ENCODE assay signal across 8 mouse cellular contexts in the genomic region with DNA sequence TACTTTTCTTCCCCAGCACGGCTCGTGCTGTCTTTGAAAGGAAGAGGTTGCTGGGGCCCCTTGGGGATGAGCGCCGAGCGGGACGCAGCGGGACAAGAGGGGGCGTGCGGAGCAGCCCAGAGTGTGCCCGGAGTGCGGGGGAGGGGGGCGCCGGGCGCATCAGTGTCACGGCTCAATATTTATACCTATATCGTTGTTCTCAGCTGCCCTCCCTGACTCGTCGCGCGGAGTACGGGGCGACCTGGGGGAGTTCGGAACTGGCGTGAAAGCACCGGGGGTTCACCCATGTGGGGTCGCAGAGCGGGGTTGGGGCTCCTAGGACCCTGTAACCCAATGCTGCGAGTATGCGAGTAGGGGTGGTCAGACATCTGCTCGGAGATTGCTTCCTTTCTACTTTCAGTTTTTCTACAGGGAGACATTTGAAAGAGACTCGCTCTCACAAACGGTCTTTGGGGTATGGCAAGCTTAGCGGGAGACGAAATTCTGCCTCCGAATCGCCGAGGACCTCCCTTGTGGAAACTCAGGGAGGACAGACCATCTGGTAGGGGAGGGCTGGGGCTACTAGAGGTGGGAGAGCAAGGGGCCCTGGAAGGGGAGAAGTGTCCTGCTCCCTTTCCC. TPM values are rescaled to one million over a fixed set of nuclear protein-coding genes. Genes with fewer than 3 reads are reported as not detected.
DNase-seq lines count a peak whose midpoint lies in the region; ATAC-seq and TF ChIP-seq lines count a peak whose summit lies in the region.

A gene (minus strand): TSS at position 198 of the 618 bp plus-strand sequence.

- H3K4me2 ChIP-seq in forebrain, postnatal 0 days (ENCODE audit: low read depth): peak within 1 kb of the TSS; percentile 68
- peak within 1 kb of the TSS; percentile 99 for H3K4me2 ChIP-seq in kidney, embryonic 16.5 days (replicated peaks; ENCODE audit: low read depth, low read length)

- 0 out of 2 replicates have a peak, but pooled peaks cover 7% of the 10 kb centered on the region for H3K4me1 ChIP-seq in forebrain, postnatal 0 days (ENCODE audit: insufficient read depth)
- H3K4me1 ChIP-seq in kidney, embryonic 16.5 days (ENCODE audit: insufficient read depth, low read length): peaks cover 9% of the 10 kb centered on the region

- no peaks in the 10 kb centered on the region for H3K36me3 ChIP-seq in forebrain, postnatal 0 days (ENCODE audit: insufficient read depth)
- H3K36me3 ChIP-seq in kidney, embryonic 16.5 days (ENCODE audit: insufficient read depth, low read length): no peaks in the 10 kb centered on the region

- TF ChIP-seq CTCF in forebrain, postnatal 0 days (IDR thresholded peaks at IDR 0.05; ENCODE audit: low read depth): no peak

- WGBS in forebrain, postnatal 0 days: 1% methylated on average over 37 of the region's 37 CpGs
- WGBS in kidney, embryonic 16.5 days: 0% methylated on average over 37 of the region's 37 CpGs

- peak within 1 kb of the TSS; percentile 28; the same call in 1 of the 2 replicates for H3K9ac ChIP-seq in forebrain, postnatal 0 days
- H3K9ac ChIP-seq in kidney, embryonic 16.5 days (replicated peaks; ENCODE audit: low read length): peak within 1 kb of the TSS; percentile 87

- peaks cover 9% of the 10 kb centered on the region for H3K27me3 ChIP-seq in forebrain, postnatal 0 days (ENCODE audit: insufficient read depth, low read length)
- peaks cover 21% of the 10 kb centered on the region for H3K27me3 ChIP-seq in kidney, embryonic 16.5 days (ENCODE audit: insufficient read depth, low read length)

- peak; percentile 23 for ATAC-seq in forebrain, postnatal 0 days
- peak; percentile 39 for ATAC-seq in kidney, embryonic 16.5 days (ENCODE audit: low FRiP score, low TSS enrichment)
- no peak for ATAC-seq in monocyte, adult 5-6 weeks (replicated peaks; ENCODE audit: insufficient number of reproducible peaks, low FRiP score, low TSS enrichment, poor library complexity, severe bottlenecking)

- no peak within 1 kb of the TSS for H3K27ac ChIP-seq in forebrain, postnatal 0 days (ENCODE audit: low read depth, low read length)
- H3K27ac ChIP-seq in kidney, embryonic 16.5 days (ENCODE audit: low read length): peak within 1 kb of the TSS; percentile 76

- H3K4me3 ChIP-seq in forebrain, postnatal 0 days (ENCODE audit: low read depth, low read length): peak within 1 kb of the TSS; percentile 40
- peak within 1 kb of the TSS; percentile 75 for H3K4me3 ChIP-seq in kidney, embryonic 16.5 days (ENCODE audit: low read length)

- no peaks in the 10 kb centered on the region for H3K9me3 ChIP-seq in forebrain, postnatal 0 days (ENCODE audit: low read length)
- H3K9me3 ChIP-seq in kidney, embryonic 16.5 days (ENCODE audit: low read length): no peaks in the 10 kb centered on the region

- peak; percentile 32 to 58 for DNase-seq in cerebellum, postnatal 10 days
- no peak for DNase-seq in cerebellum, adult 11-12 months
- peak; percentile 55 for DNase-seq in thymus, postnatal 4 days
- no peak for DNase-seq in thymus, postnatal 36 days
- DNase-seq in forebrain, postnatal 0 days: peak; percentile 66
- DNase-seq in right cerebral cortex, postnatal 36 days (ENCODE audit: low spot score in 2 of 2): no peak

RNA-seq across cellular contexts. Expression of the gene that starts here (rescaled TPM):
- total RNA-seq in forebrain, postnatal 0 days (2014; rRNA removed): not detected in 2 replicates
- polyA plus RNA-seq in forebrain, postnatal 0 days (2015; fragmentation: Nextera tagmentation; extraction: Ambion mirVana): 1.5 and 1.7 TPM in 2 replicates
- polyA plus RNA-seq in kidney, embryonic 16.5 days (2015; fragmentation: Nextera tagmentation; extraction: Ambion mirVana): 30.1 and 31.6 TPM in 2 replicates
- 11.7 to 25.5 TPM (median 23.4 TPM) in 3 replicates for total RNA-seq in monocyte, adult 5-6 weeks (2017)

Comparison
In these comparisons a context has a peak if more than half of its experiments do, and no peak if none do; other contexts are left out.
1. RNA of the gene that starts here (total RNA-seq): 11.7 to 25.5 TPM in monocyte, adult 5-6 weeks; not detected in forebrain, postnatal 0 days; every median in the first group is over 10 times any median in the second.
2. RNA of the gene that starts here (polyA plus RNA-seq): 30.1 to 31.6 TPM in kidney, embryonic 16.5 days; 1.5 to 1.7 TPM in forebrain, postnatal 0 days; every median in the first group is over 10 times any median in the second.
3. DNase-seq: peak in cerebellum, postnatal 10 days (2 of 2), thymus, postnatal 4 days (single experiment) and forebrain, postnatal 0 days (single experiment); none in cerebellum, adult 11-12 months (single experiment), thymus, postnatal 36 days (0 of 2) and right cerebral cortex, postnatal 36 days (0 of 2).